Mouse (Mus musculus) liver, embryonic 16.5 days (tissue): ENCODE data around the gene Spsb4. TPM values are rescaled to one million over a fixed set of nuclear protein-coding genes. Genes with fewer than 3 reads are reported as not detected.
A peak's percentile ranks its signal among the peaks of the same experiment; 100 is the strongest.

ENCODE experiments used
- ATAC-seq: fragments of 200-750 bp; cut with Nextera tagmentation; 2 replicates; pipeline ENCODE4 v1.8.0; 2017; ENCODE audit warnings: low read depth, mild to moderate bottlenecking, moderate number of reproducible peaks, moderate library complexity
- H3K27ac ChIP-seq: fragments of 300-500 bp; sonication (generic); 2 replicates; pipeline ENCODE4 v1.5.1; 2014; ENCODE audit warnings: mild to moderate bottlenecking, low read length
- H3K27me3 ChIP-seq: fragments of 300-500 bp; sonication (generic); 2 replicates; pipeline ENCODE4 v1.6.1; 2014; ENCODE audit warnings: low read depth, low read length, mixed read lengths; ENCODE audit not compliant: control insufficient read depth, insufficient read depth
- H3K36me3 ChIP-seq: fragments of 300-500 bp; sonication (generic); 2 replicates; pipeline ENCODE4 v1.6.1; 2014; ENCODE audit warnings: mild to moderate bottlenecking; ENCODE audit not compliant: control insufficient read depth, insufficient read depth
- H3K4me1 ChIP-seq: fragments of 300-500 bp; sonication (generic); 2 replicates; pipeline ENCODE4 v1.6.1; 2014; ENCODE audit warnings: low read depth, low read length, mixed read lengths; ENCODE audit not compliant: control insufficient read depth
- H3K4me2 ChIP-seq: fragments of 300-500 bp; sonication (generic); 2 replicates; pipeline ENCODE4 v1.6.1; 2014; ENCODE audit warnings: low read depth, low read length, mixed read lengths
- H3K4me3 ChIP-seq: fragments of 300-500 bp; sonication (generic); 2 replicates; pipeline ENCODE4 v1.5.1; 2014; ENCODE audit warnings: low read depth, mild to moderate bottlenecking, low read length
- H3K9ac ChIP-seq: fragments of 300-500 bp; sonication (generic); 2 replicates; pipeline ENCODE4 v1.6.1; 2014; ENCODE audit warnings: low read depth, low read length
- H3K9me3 ChIP-seq: fragments of 300-500 bp; sonication (generic); replicated peaks from 2 replicates; pipeline ENCODE4 v1.6.1; 2016; ENCODE audit warnings: low read length; ENCODE audit not compliant: control insufficient read depth
- WGBS: fragments of 180-500 bp; shearing (Covaris S2); extraction: QIAGEN DNeasy Blood & Tissue Kit; methylation state at CpG from one replicate; pipeline ENCODE4 v1.1.7; 2014; ENCODE audit not compliant: insufficient replicate concordance; 5-methylcytosine and 5-hydroxymethylcytosine counted together
- polyA plus RNA-seq: library from polyadenylated mRNA; unstranded; fragments of >200 nt; fragmentation: Nextera tagmentation; extraction: Ambion mirVana; gene quantifications from 2 replicates; pipeline ENCODE4 v1.2.1, GENCODE M21; 2015

Gene Spsb4
- polyA plus RNA-seq, 1 experiment from 2014 or later, result 2.3 TPM

- H3K9ac ChIP-seq, result no peak overlapping the region
- no peak overlapping the region for H3K4me3 ChIP-seq
- no peak for ATAC-seq
- 67% methylated on average over 14 of the region's 14 CpGs for WGBS
- H3K9me3 ChIP-seq, result no peaks in the 10 kb centered on the region
- no peaks in the 10 kb centered on the region for H3K4me1 ChIP-seq
- H3K27ac ChIP-seq, result no peak overlapping the region
- no peaks in the 10 kb centered on the region for H3K27me3 ChIP-seq
- H3K4me2 ChIP-seq, result no peak overlapping the region
- no peaks in the 10 kb centered on the region for H3K36me3 ChIP-seq
Observed at GRCm38 (mm10) chr9:96991118-96991517, 27.5 kb downstream of the Spsb4 start.

GRCm38 (mm10) chr9:96989389-96989990 is 29.2 kb downstream of the Spsb4 start:
- H3K9me3 ChIP-seq, result no peaks in the 10 kb centered on the region
- WGBS, result 41% methylated on average over 10 of the region's 10 CpGs
- H3K4me1 ChIP-seq, result no peaks in the 10 kb centered on the region
- peak; percentile 68 for ATAC-seq
- H3K4me2 ChIP-seq, result no peak overlapping the region
- no peak overlapping the region for H3K4me3 ChIP-seq
- no peaks in the 10 kb centered on the region for H3K36me3 ChIP-seq
- no peaks in the 10 kb centered on the region for H3K27me3 ChIP-seq
- H3K27ac ChIP-seq, result no peak overlapping the region
- no peak overlapping the region for H3K9ac ChIP-seq

GRCm38 (mm10) chr9:96986797-96987473 is 31.7 kb downstream of the Spsb4 start:
- Histone ChIP-seq H3K4me2 (no peak overlapping the region), H3K4me3 (no peak overlapping the region), H3K36me3 (no peaks in the 10 kb centered on the region), H3K9ac (no peak overlapping the region), H3K9me3 (no peaks in the 10 kb centered on the region), H3K4me1 (no peaks in the 10 kb centered on the region), H3K27ac (no peak overlapping the region), H3K27me3 (no peaks in the 10 kb centered on the region)
- WGBS, result 52% methylated on average over 11 of the region's 11 CpGs
- 0 out of 2 replicates have a peak, but pooled peaks have one; percentile 28 for ATAC-seq

GRCm38 (mm10) chr9:96984034-96984433 is 34.6 kb downstream of the Spsb4 start:
- 65% methylated on average over 8 of the region's 8 CpGs for WGBS
- no peak overlapping the region for H3K4me3 ChIP-seq
- H3K4me1 ChIP-seq, result no peaks in the 10 kb centered on the region

GRCm38 (mm10) chr9:96982940-96983339 is 35.7 kb downstream of the Spsb4 start:
- no peak overlapping the region for H3K9ac ChIP-seq
- H3K27ac ChIP-seq, result no peak overlapping the region
- H3K9me3 ChIP-seq, result no peaks in the 10 kb centered on the region
- 57% methylated on average over 3 of the region's 3 CpGs for WGBS
- no peak overlapping the region for H3K4me2 ChIP-seq
- H3K36me3 ChIP-seq, result no peaks in the 10 kb centered on the region
- no peaks in the 10 kb centered on the region for H3K27me3 ChIP-seq
- no peak for ATAC-seq
- no peak overlapping the region for H3K4me3 ChIP-seq
- no peaks in the 10 kb centered on the region for H3K4me1 ChIP-seq

More at GRCm38 (mm10) chr9:96984034-96984433, 34.6 kb downstream of the Spsb4 start:
- Histone ChIP-seq H3K9ac (no peak overlapping the region), H3K36me3 (no peaks in the 10 kb centered on the region), H3K4me2 (no peak overlapping the region), H3K9me3 (no peaks in the 10 kb centered on the region), H3K27me3 (no peaks in the 10 kb centered on the region), H3K27ac (no peak overlapping the region)
- no peak for ATAC-seq

GRCm38 (mm10) chr9:96982351-96982750 is 36.3 kb downstream of the Spsb4 start:
- Histone ChIP-seq H3K9ac (no peak overlapping the region), H3K4me3 (no peak overlapping the region), H3K27me3 (no peaks in the 10 kb centered on the region), H3K36me3 (no peaks in the 10 kb centered on the region), H3K9me3 (no peaks in the 10 kb centered on the region), H3K4me2 (no peak overlapping the region), H3K4me1 (no peaks in the 10 kb centered on the region), H3K27ac (no peak overlapping the region)
- ATAC-seq, result no peak
- 41% methylated on average over 3 of the region's 3 CpGs for WGBS

- H3K36me3 ChIP-seq, result no peaks in the 10 kb centered on the region
- WGBS, result 68% methylated on average over 5 of the region's 5 CpGs
- H3K4me1 ChIP-seq, result no peaks in the 10 kb centered on the region
- H3K9ac ChIP-seq, result no peak overlapping the region
- ATAC-seq, result no peak
- no peaks in the 10 kb centered on the region for H3K27me3 ChIP-seq
- H3K9me3 ChIP-seq, result no peaks in the 10 kb centered on the region
- no peak overlapping the region for H3K4me3 ChIP-seq
- no peak overlapping the region for H3K27ac ChIP-seq
- no peak overlapping the region for H3K4me2 ChIP-seq
Observed at GRCm38 (mm10) chr9:96981836-96982235, 36.8 kb downstream of the Spsb4 start.

- no peaks in the 10 kb centered on the region for H3K4me1 ChIP-seq
- no peak overlapping the region for H3K9ac ChIP-seq
- no peak overlapping the region for H3K4me2 ChIP-seq
- no peaks in the 10 kb centered on the region for H3K36me3 ChIP-seq
- ATAC-seq, result no peak
- H3K9me3 ChIP-seq, result no peaks in the 10 kb centered on the region
- no peak overlapping the region for H3K4me3 ChIP-seq
- H3K27me3 ChIP-seq, result no peaks in the 10 kb centered on the region
- no peak overlapping the region for H3K27ac ChIP-seq
- WGBS, result 48% methylated on average over 9 of the region's 9 CpGs
Observed at GRCm38 (mm10) chr9:96981121-96981520, 37.5 kb downstream of the Spsb4 start.
